Mouse (Mus musculus) Patski (cell line): ENCODE data around the gene Tpi1. TPM values are rescaled to one million over a fixed set of nuclear protein-coding genes. Genes with fewer than 3 reads are reported as not detected.

Experiments
- ATAC-seq: fragments of 100-300 bp; one replicate; pipeline ENCODE4 v1.8.0; 2021
- CTCF ChIA-PET: fragments of 350-600 bp; sonication (Branson Sonifier 250); formaldehyde crosslinking; loops from one replicate; lab custom pipeline; 2022; ENCODE audit warnings: inconsistent platforms; lab: Charles Lee
- POLR2A ChIA-PET: fragments of 350-600 bp; sonication (Branson Sonifier 250); formaldehyde crosslinking; loops from one replicate; lab custom pipeline; 2022; ENCODE audit warnings: antibody characterized with exemption, inconsistent platforms; lab: Charles Lee
- DNase-seq: peaks from one replicate; pipeline ENCODE4 v3.0.0-alpha.2; 2011; ENCODE audit warnings: low read depth, low spot score
- H3K27me3 ChIP-seq: fragments of 371-371 bp; one replicate; pipeline ENCODE4 v1.5.1; 2021
- CTCF ChIP-seq: fragments of 100-300 bp; IDR thresholded peaks from one replicate; pipeline ENCODE4 v1.5.1; 2021
- in situ Hi-C: fragments of 300-500 bp; cut with MboI; formaldehyde crosslinking; loops from 3 replicates; pipeline ENCODE4 v1.11.1; 2018; ENCODE audit warnings: low pct_unique_long_range_greater_than_20kb, mixed read lengths
- polyA plus RNA-seq: library from polyadenylated mRNA; unstranded; gene quantifications from one replicate; pipeline ENCODE4 v1.2.3, GENCODE M21; 2021

Tpi1 gene
- polyA plus RNA-seq, 1 experiment from 2014 or later = 1,211 TPM

DNA sequence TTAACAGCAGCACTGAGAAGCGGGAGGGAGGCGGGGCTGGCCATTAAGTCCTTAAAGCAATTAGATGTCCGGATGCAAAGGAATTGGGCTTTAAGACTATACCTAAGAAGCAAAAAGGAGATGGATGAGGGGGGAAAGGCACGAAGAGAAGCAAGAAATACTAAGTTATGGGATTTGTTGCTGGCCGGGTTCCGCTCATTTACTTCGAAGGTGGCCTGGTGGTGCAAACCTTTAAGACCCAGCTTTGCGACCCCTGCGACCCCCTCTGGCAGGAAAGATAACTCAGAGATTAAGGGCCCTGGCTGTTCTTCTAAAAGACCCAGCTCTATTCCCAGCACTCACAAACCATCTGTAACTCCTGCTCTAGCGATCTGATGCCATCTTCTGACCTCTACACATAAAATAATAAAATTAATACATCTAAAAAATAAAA, 34.1 kb downstream of the Tpi1 start:
- ATAC-seq (no peak), DNase-seq (no peak)
- in situ Hi-C loops = no loop called here
- CTCF ChIA-PET = interaction anchor here (0.9 to 1.8 kb wide), 2 partner anchors 9 to 20 kb away, joined by 3 to 7 read pairs; no protein-coding TSS in a partner anchor
- no peak for TF ChIP-seq CTCF
- H3K27me3 ChIP-seq = peaks cover 4% of the 10 kb centered on the region
- POLR2A ChIA-PET = no interaction called here

GRCm38 (mm10) chr6:124779222-124779983, 34.7 kb downstream of the Tpi1 start, which contains the start of gene Lrrc23:
Gene Lrrc23, minus strand, starts transcription at chr6:124779727.
- no peak for DNase-seq
- no peak for ATAC-seq

DNA sequence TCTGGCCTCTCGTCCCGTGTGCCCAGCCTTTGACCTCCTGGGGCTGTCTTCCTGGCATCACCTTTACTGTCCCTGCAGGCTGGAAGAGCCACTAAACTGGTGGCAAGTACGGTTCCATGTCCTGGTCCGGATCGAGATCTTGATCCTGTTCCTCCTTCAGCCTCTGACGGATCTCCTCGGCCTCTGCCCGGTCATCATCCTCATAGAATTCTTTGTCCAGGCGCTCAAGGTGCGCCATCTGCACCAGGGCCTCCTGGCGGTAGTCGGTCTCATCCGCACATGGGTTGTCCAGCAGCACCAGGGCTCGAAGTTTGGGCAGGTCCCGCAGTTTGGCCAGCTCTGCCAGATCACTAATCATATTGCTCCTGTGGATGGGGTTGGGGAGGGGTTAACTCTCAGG, 43.6 kb downstream of the Tpi1 start:
- POLR2A ChIA-PET = interaction anchor here (0.8 kb wide), 1 partner anchor 24 kb away, joined by 3 read pairs; no protein-coding TSS in a partner anchor
- no peaks in the 10 kb centered on the region for H3K27me3 ChIP-seq

More at GRCm38 (mm10) chr6:124779222-124779983, 34.7 kb downstream of the Tpi1 start, which contains the start of gene Lrrc23:
- H3K27me3 ChIP-seq = peaks cover 4% of the 10 kb centered on the region
- ChIA-PET POLR2A (no interaction called here), CTCF (interaction anchor here (0.9 to 1.8 kb wide), 3 partner anchors 9 to 30 kb away, joined by 3 to 7 read pairs (median 4); no protein-coding TSS in a partner anchor)
- TF ChIP-seq CTCF = no peak
- in situ Hi-C loops = no loop called here

GRCm38 (mm10) chr6:124770013-124770412, 44.1 kb downstream of the Tpi1 start:
- no peaks in the 10 kb centered on the region for H3K27me3 ChIP-seq
- in situ Hi-C loops = loop anchor here (25.0 kb wide), 1 partner anchor 283 kb away; the partner anchor contains the start of gene C1rl
- TF ChIP-seq CTCF = no peak
- POLR2A ChIA-PET = no interaction called here
- ATAC-seq = no peak
- DNase-seq = no peak
- CTCF ChIA-PET = interaction anchor here (0.9 to 1.5 kb wide), 2 partner anchors 36 to 67 kb away, joined by 3 to 4 read pairs; no protein-coding TSS in a partner anchor

More for the DNA sequence above, 43.6 kb downstream of the Tpi1 start:
- DNase-seq (no peak), ATAC-seq (no peak)
- in situ Hi-C loops = loop anchor here (25.0 kb wide), 1 partner anchor 283 kb away; the partner anchor contains the start of gene C1rl
- CTCF ChIA-PET = interaction anchor here (0.9 to 1.5 kb wide), 3 partner anchors 9 to 68 kb away, joined by 3 to 4 read pairs (median 3); partner anchors contain the start of gene Lrrc23
- TF ChIP-seq CTCF = no peak

GRCm38 (mm10) chr6:124769101-124769765, 44.9 kb downstream of the Tpi1 start, which contains the start of gene Eno2:
Gene Eno2, minus strand, starts transcription at chr6:124769673.
- no peak for DNase-seq
- no peaks in the 10 kb centered on the region for H3K27me3 ChIP-seq
- CTCF ChIA-PET = no interaction called here
- POLR2A ChIA-PET = no interaction called here
- in situ Hi-C loops = loop anchor here (25.0 kb wide), 1 partner anchor 282 kb away; the partner anchor contains the start of gene C1rl
- no peak for TF ChIP-seq CTCF
- ATAC-seq = peak; percentile 45

DNA sequence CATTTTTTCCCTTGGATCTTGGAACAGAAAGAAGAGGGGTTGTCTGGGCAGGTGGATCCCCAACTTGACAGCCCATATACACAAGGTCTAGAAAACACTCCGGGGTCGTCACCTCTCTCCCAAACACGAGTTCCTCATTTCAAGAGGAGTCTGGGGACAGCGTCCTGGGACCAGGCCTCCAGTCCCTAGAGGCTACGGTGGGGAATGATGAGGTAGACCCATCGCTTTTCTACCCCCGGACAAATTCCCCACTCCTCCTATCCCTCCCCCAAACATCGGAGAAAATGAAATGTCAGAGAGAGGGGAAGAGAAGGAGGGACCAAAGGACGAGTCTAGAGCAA, 45.4 kb downstream of the Tpi1 start:
- no peak for TF ChIP-seq CTCF
- ChIA-PET CTCF (no interaction called here), POLR2A (no interaction called here)
- DNase-seq (no peak), ATAC-seq (no peak)
- in situ Hi-C loops = loop anchor here (25.0 kb wide), 1 partner anchor 281 kb away; the partner anchor contains the start of gene C1rl
- H3K27me3 ChIP-seq = no peaks in the 10 kb centered on the region

- DNase-seq (no peak), ATAC-seq (no peak)
- TF ChIP-seq CTCF = no peak
- H3K27me3 ChIP-seq = no peaks in the 10 kb centered on the region
- in situ Hi-C loops = loop anchor here (25.0 kb wide), 1 partner anchor 281 kb away; the partner anchor contains the start of gene C1rl
- ChIA-PET POLR2A (no interaction called here), CTCF (no interaction called here)
Observed at GRCm38 (mm10) chr6:124767920-124768703, 46.0 kb downstream of the Tpi1 start.

DNA sequence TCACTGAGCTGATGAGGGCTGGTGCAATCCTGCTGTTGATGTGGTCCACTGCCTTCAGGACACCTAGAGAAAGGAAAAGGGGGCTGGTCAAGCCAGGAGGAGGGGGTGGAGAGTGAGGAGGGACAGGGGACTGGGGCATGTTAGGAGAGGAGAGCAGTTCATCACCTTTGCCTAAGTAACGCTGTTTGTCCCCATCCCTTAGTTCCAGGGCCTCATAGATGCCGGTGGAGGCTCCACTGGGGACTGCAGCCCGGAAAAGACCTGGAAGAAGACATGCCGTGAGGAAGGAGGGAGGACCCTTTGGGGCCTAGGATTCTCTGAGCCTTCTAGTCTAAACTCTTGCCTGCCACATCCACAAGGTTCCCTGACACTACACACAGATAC, 46.6 kb downstream of the Tpi1 start:
- no peak for TF ChIP-seq CTCF
- H3K27me3 ChIP-seq = no peaks in the 10 kb centered on the region
- ATAC-seq (no peak), DNase-seq (no peak)
- ChIA-PET CTCF (no interaction called here), POLR2A (no interaction called here)
- in situ Hi-C loops = loop anchor here (25.0 kb wide), 1 partner anchor 280 kb away; the partner anchor contains the start of gene C1rl

DNA sequence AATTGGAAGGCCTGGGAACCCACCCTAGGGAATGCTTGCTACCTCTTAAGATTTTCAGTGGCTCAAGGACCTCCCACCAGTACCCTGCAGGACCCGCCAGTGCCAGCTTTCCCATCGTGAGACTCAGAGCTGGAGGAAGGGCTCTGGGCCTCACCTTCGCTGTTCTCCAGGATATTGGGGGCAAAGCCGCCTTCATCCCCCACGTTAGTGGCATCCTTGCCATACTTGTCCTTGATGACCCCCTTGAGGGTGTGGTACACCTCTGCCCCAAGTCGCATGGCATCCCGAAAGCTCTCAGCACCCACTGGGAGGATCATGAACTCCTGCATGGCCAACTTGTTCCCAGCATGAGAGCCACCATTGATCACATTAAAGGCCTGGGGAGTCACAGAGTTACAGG, 48.1 kb downstream of the Tpi1 start:
- H3K27me3 ChIP-seq = no peaks in the 10 kb centered on the region
- CTCF ChIA-PET = no interaction called here
- POLR2A ChIA-PET = no interaction called here
- DNase-seq (no peak), ATAC-seq (no peak)
- no peak for TF ChIP-seq CTCF
- in situ Hi-C loops = loop anchor here (25.0 kb wide), 1 partner anchor 279 kb away; the partner anchor contains the start of gene C1rl

Other genes starting within 250 kb of the Tpi1 start
- 7.9 TPM for gene C1rb, start 244.0 kb downstream of the Tpi1 start, polyA plus RNA-seq
- gene C1s2, start 178.2 kb downstream of the Tpi1 start, polyA plus RNA-seq = 6.1 TPM
- 107 TPM for gene Lpcat3, start 151.3 kb downstream of the Tpi1 start, polyA plus RNA-seq
- gene Emg1, start 102.1 kb downstream of the Tpi1 start, polyA plus RNA-seq = 100 TPM
- gene Phb2, start 102.0 kb downstream of the Tpi1 start, polyA plus RNA-seq = 275 TPM
- gene Ptpn6, start 75.6 kb downstream of the Tpi1 start, polyA plus RNA-seq = 1.5 TPM
- gene Grcc10, start 72.9 kb downstream of the Tpi1 start, polyA plus RNA-seq = 270 TPM
- gene Gm45234, start 58.3 kb downstream of the Tpi1 start, polyA plus RNA-seq = 0.82 TPM
- gene Atn1, start 57.8 kb downstream of the Tpi1 start, polyA plus RNA-seq = 100.0 TPM
- 25.8 TPM for gene Eno2, start 44.6 kb downstream of the Tpi1 start, polyA plus RNA-seq
- not detected for gene Lrrc23, start 34.6 kb downstream of the Tpi1 start, polyA plus RNA-seq
- 23.6 TPM for gene Spsb2, start 5.6 kb downstream of the Tpi1 start, polyA plus RNA-seq
- 130 TPM for gene Usp5, start 15.2 kb upstream of the Tpi1 start, polyA plus RNA-seq
- 66.3 TPM for gene Cdca3, start 15.3 kb upstream of the Tpi1 start, polyA plus RNA-seq
- 0.09 TPM for gene Gnb3, start 26.0 kb upstream of the Tpi1 start, polyA plus RNA-seq
- gene P3h3, start 43.5 kb upstream of the Tpi1 start, polyA plus RNA-seq = 15.1 TPM
- 10.3 TPM for gene Gpr162, start 49.7 kb upstream of the Tpi1 start, polyA plus RNA-seq
- gene Cd4, start 73.9 kb upstream of the Tpi1 start, polyA plus RNA-seq = not detected
- gene Lag3, start 97.4 kb upstream of the Tpi1 start, polyA plus RNA-seq = 0.49 TPM
- 850 TPM for gene Ptms, start 105.8 kb upstream of the Tpi1 start, polyA plus RNA-seq
- gene Mlf2, start 117.1 kb upstream of the Tpi1 start, polyA plus RNA-seq = 442 TPM
- gene Cops7a, start 151.2 kb upstream of the Tpi1 start, polyA plus RNA-seq = 153 TPM
- 12.9 TPM for gene Pianp, start 182.4 kb upstream of the Tpi1 start, polyA plus RNA-seq
- 53.0 TPM for gene Zfp384, start 194.8 kb upstream of the Tpi1 start, polyA plus RNA-seq
- gene Ing4, start 225.5 kb upstream of the Tpi1 start, polyA plus RNA-seq = 77.6 TPM
- 9.7 TPM for gene Acrbp, start 235.4 kb upstream of the Tpi1 start, polyA plus RNA-seq